Mouse (Mus musculus): ENCODE data around the gene Pum1. TPM values are rescaled to one million over a fixed set of nuclear protein-coding genes. Genes with fewer than 3 reads are reported as not detected.

Gene Pum1
- total and polyA plus RNA-seq, 3 experiments = 42.7 to 122 (median 43.5) TPM

- ATAC-seq (ENCODE audit: extremely low read depth, insufficient number of reproducible peaks, low FRiP score, poor library complexity, severe bottlenecking) = no peak
- Histone ChIP-seq H3K9me3 (replicated peaks) (no peaks in the 10 kb centered on the region), H3K4me1 (ENCODE audit: insufficient read depth, low read depth, low read length) (peaks cover 46% of the 10 kb centered on the region)
Observed at GRCm38 (mm10) chr4:130701061-130701460, 37.9 kb downstream of the Pum1 start.

DNA sequence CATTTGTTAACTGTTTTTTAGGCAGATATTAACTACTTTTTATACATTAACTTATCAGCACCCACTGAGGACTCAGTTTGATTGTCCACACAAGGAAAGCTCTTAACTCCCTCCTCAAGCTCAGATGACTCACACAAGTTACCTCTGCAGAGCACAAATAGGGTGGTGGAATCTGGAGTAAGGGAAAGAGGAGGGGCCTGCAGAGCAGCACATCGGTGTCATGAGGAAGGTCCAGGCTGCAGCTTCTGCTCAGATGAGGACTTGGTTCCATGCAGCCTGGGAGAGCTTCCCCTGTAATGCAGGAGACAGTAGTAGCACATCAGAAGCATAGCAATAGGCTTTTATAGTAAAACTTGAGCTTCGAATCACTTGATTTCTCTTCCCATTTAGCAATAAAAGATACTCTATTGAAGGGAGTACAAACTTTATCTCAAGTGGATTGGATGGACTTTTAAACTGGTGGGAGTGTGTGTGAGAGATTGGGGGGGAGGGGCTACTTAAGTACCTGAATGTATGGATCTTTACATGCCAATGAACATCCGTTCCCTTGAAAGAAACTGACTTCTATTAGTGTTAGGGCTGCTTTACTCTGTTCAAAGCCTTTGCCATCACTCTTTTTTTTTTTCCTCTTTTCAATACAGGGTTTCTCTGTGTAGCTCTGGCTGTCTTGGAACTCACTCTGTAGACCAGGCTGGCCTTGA, 39.9 kb downstream of the Pum1 start:
- DNase-seq (ENCODE audit: low spot score) (no peak), ATAC-seq (ENCODE audit: extremely low read depth, insufficient number of reproducible peaks, low FRiP score, poor library complexity, severe bottlenecking) (no peak)
- Histone ChIP-seq H3K9me3 (replicated peaks) (no peaks in the 10 kb centered on the region), H3K4me1 (ENCODE audit: insufficient read depth, low read depth, low read length) (peaks cover 60% of the 10 kb centered on the region), H3K4me3 (ENCODE audit: low read depth, low read length) (no peak overlapping the region), H3K36me3 (replicated peaks) (peaks cover 82% of the 10 kb centered on the region), H3K27me3 (ENCODE audit: insufficient read depth, low read length) (no peaks in the 10 kb centered on the region)
- TF ChIP-seq TAL1 (conservative IDR thresholded peaks at IDR 0.05; ENCODE audit: low read depth, low read length) = no peak
- TF ChIP-seq POLR2AphosphoS5 (IDR thresholded peaks at IDR 0.05; ENCODE audit: insufficient replicate concordance, low read depth, low read length) = no peak
- no peak for TF ChIP-seq CTCF (IDR thresholded peaks at IDR 0.05; ENCODE audit: low read depth, low read length)

More at GRCm38 (mm10) chr4:130701061-130701460, 37.9 kb downstream of the Pum1 start:
- Histone ChIP-seq H3K27me3 (ENCODE audit: insufficient read depth, low read length) (no peaks in the 10 kb centered on the region), H3K4me3 (ENCODE audit: low read depth, low read length) (no peak overlapping the region), H3K36me3 (replicated peaks) (peaks cover 67% of the 10 kb centered on the region)
- no peak for DNase-seq (ENCODE audit: low spot score)
- TF ChIP-seq GATA1 (IDR thresholded peaks at IDR 0.05; ENCODE audit: borderline replicate concordance, low read length) (no peak), CTCF (IDR thresholded peaks at IDR 0.05; ENCODE audit: low read depth, low read length) (no peak)

GRCm38 (mm10) chr4:130703601-130704000, 40.5 kb downstream of the Pum1 start:
- Histone ChIP-seq H3K36me3 (replicated peaks) (peaks cover 84% of the 10 kb centered on the region), H3K9me3 (replicated peaks) (no peaks in the 10 kb centered on the region), H3K27me3 (ENCODE audit: insufficient read depth, low read length) (no peaks in the 10 kb centered on the region), H3K4me3 (ENCODE audit: low read depth, low read length) (no peak overlapping the region), H3K4me1 (ENCODE audit: insufficient read depth, low read depth, low read length) (peaks cover 60% of the 10 kb centered on the region)
- no peak for ATAC-seq (ENCODE audit: extremely low read depth, insufficient number of reproducible peaks, low FRiP score, poor library complexity, severe bottlenecking)
- TF ChIP-seq CTCF (IDR thresholded peaks at IDR 0.05; ENCODE audit: low read depth, low read length) = no peak
- no peak for TF ChIP-seq GATA1 (IDR thresholded peaks at IDR 0.05; ENCODE audit: borderline replicate concordance, low read length)
- TF ChIP-seq GATA2 (IDR thresholded peaks at IDR 0.05; ENCODE audit: borderline replicate concordance, low read depth, low read length) = no peak
- no peak for TF ChIP-seq TAL1 (conservative IDR thresholded peaks at IDR 0.05; ENCODE audit: low read depth, low read length)
- TF ChIP-seq POLR2AphosphoS5 (IDR thresholded peaks at IDR 0.05; ENCODE audit: insufficient replicate concordance, low read depth, low read length) = no peak
- DNase-seq (ENCODE audit: low spot score) = no peak

DNA sequence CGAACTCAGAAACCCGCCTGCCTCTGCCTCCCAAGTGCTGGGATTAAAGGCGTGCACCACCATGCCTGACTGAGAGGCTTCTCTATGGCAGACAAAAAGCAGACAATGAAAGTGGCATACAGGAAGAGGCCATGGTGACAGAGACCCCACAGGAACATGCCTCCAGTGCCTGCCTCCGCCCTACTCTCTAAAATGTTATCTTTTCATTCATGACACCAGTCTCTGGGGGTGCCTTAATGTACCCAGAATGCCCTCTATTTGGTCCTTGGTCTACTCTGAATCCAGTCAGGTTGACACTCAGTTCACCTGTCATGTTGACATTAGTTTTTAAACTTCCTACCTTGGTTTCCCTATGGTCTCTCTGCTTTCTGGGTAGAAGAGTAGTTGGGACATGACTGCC, 41.5 kb downstream of the Pum1 start:
- ATAC-seq (ENCODE audit: extremely low read depth, insufficient number of reproducible peaks, low FRiP score, poor library complexity, severe bottlenecking) (no peak), DNase-seq (ENCODE audit: low spot score) (no peak)
- peaks cover 90% of the 10 kb centered on the region for H3K36me3 ChIP-seq (replicated peaks)
- peaks cover 62% of the 10 kb centered on the region for H3K4me1 ChIP-seq (ENCODE audit: insufficient read depth, low read depth, low read length)
- no peaks in the 10 kb centered on the region for H3K27me3 ChIP-seq (ENCODE audit: insufficient read depth, low read length)
- H3K9me3 ChIP-seq (replicated peaks) = no peaks in the 10 kb centered on the region
- TF ChIP-seq GATA1 (IDR thresholded peaks at IDR 0.05; ENCODE audit: borderline replicate concordance, low read length) (no peak), CTCF (IDR thresholded peaks at IDR 0.05; ENCODE audit: low read depth, low read length) (no peak), TAL1 (conservative IDR thresholded peaks at IDR 0.05; ENCODE audit: low read depth, low read length) (no peak)
- H3K4me3 ChIP-seq (ENCODE audit: low read depth, low read length) = no peak overlapping the region

- TF ChIP-seq TAL1 (conservative IDR thresholded peaks at IDR 0.05; ENCODE audit: low read depth, low read length) (no peak), POLR2AphosphoS5 (IDR thresholded peaks at IDR 0.05; ENCODE audit: insufficient replicate concordance, low read depth, low read length) (no peak), GATA1 (IDR thresholded peaks at IDR 0.05; ENCODE audit: borderline replicate concordance, low read length) (no peak), CTCF (IDR thresholded peaks at IDR 0.05; ENCODE audit: low read depth, low read length) (no peak)
- ATAC-seq (ENCODE audit: extremely low read depth, insufficient number of reproducible peaks, low FRiP score, poor library complexity, severe bottlenecking) (no peak), DNase-seq (ENCODE audit: low spot score) (no peak)
- Histone ChIP-seq H3K4me1 (ENCODE audit: insufficient read depth, low read depth, low read length) (peaks cover 64% of the 10 kb centered on the region), H3K36me3 (replicated peaks) (peaks cover 87% of the 10 kb centered on the region), H3K4me3 (ENCODE audit: low read depth, low read length) (no peak overlapping the region), H3K9me3 (replicated peaks) (no peaks in the 10 kb centered on the region), H3K27me3 (ENCODE audit: insufficient read depth, low read length) (no peaks in the 10 kb centered on the region)
Observed at GRCm38 (mm10) chr4:130706215-130707000, 43.3 kb downstream of the Pum1 start.

- no peak overlapping the region for H3K4me3 ChIP-seq (ENCODE audit: low read depth, low read length)
- ATAC-seq (ENCODE audit: extremely low read depth, insufficient number of reproducible peaks, low FRiP score, poor library complexity, severe bottlenecking) = no peak
- H3K4me1 ChIP-seq (ENCODE audit: insufficient read depth, low read depth, low read length) = peaks cover 84% of the 10 kb centered on the region
- peaks cover 61% of the 10 kb centered on the region for H3K36me3 ChIP-seq (replicated peaks)
- DNase-seq (ENCODE audit: low spot score) = no peak
- no peaks in the 10 kb centered on the region for H3K27me3 ChIP-seq (ENCODE audit: insufficient read depth, low read length)
- TF ChIP-seq TAL1 (conservative IDR thresholded peaks at IDR 0.05; ENCODE audit: low read depth, low read length) (no peak), GATA2 (IDR thresholded peaks at IDR 0.05; ENCODE audit: borderline replicate concordance, low read depth, low read length) (no peak), POLR2AphosphoS5 (IDR thresholded peaks at IDR 0.05; ENCODE audit: insufficient replicate concordance, low read depth, low read length) (no peak), CTCF (IDR thresholded peaks at IDR 0.05; ENCODE audit: low read depth, low read length) (no peak), GATA1 (IDR thresholded peaks at IDR 0.05; ENCODE audit: borderline replicate concordance, low read length) (no peak)
- no peaks in the 10 kb centered on the region for H3K9me3 ChIP-seq (replicated peaks)
Observed at GRCm38 (mm10) chr4:130711353-130711848, 48.3 kb downstream of the Pum1 start.

All from G1E (cell line).